Mouse (Mus musculus) forebrain, embryonic 10.5 days (tissue): Measurements from ENCODE around the gene Nf2. TPM values are rescaled to one million over a fixed set of nuclear protein-coding genes. Genes with fewer than 3 reads are reported as not detected.

Experiments
- DNase-seq: peaks from one replicate; pipeline ENCODE4 v3.0.0-alpha.2; 2017; ENCODE audit warnings: low spot score; ENCODE audit errors: extremely low spot score
- H3K27ac ChIP-seq: fragments of 300-500 bp; sonication (generic); 2 replicates; pipeline ENCODE4 v1.5.1; 2016; ENCODE audit warnings: mild to moderate bottlenecking
- H3K27me3 ChIP-seq: fragments of 300-500 bp; sonication (generic); 2 replicates; pipeline ENCODE4 v1.6.1; 2016; ENCODE audit warnings: mild to moderate bottlenecking; ENCODE audit not compliant: poor library complexity, severe bottlenecking
- H3K36me3 ChIP-seq: fragments of 300-500 bp; sonication (generic); replicated peaks from 2 replicates; pipeline ENCODE4 v1.6.1; 2016; ENCODE audit warnings: mild to moderate bottlenecking, moderate library complexity
- H3K4me1 ChIP-seq: fragments of 300-500 bp; sonication (generic); 2 replicates; pipeline ENCODE4 v1.6.1; 2016
- H3K4me3 ChIP-seq: fragments of 300-500 bp; sonication (generic); 2 replicates; pipeline ENCODE4 v1.5.1; 2016; ENCODE audit warnings: mild to moderate bottlenecking, moderate library complexity
- H3K9me3 ChIP-seq: fragments of 300-500 bp; sonication (generic); 2 replicates; pipeline ENCODE4 v1.6.1; 2016; ENCODE audit warnings: mild to moderate bottlenecking, moderate library complexity
- WGBS: fragments of 180-500 bp; shearing (Covaris S2); methylation state at CpG from one replicate; pipeline ENCODE4 v1.1.7; 2016; 5-methylcytosine and 5-hydroxymethylcytosine counted together
- polyA plus RNA-seq: library from polyadenylated mRNA; unstranded; fragments of >200 nt; fragmentation: Nextera tagmentation; extraction: Ambion mirVana; gene quantifications from 2 replicates; pipeline ENCODE4 v1.2.1, GENCODE M21; 2016

The Nf2 gene
- polyA plus RNA-seq, 1 experiment from 2014 or later, result 57.4 TPM

- Histone ChIP-seq H3K4me3 (no peak overlapping the region), H3K4me1 (peaks cover 18% of the 10 kb centered on the region), H3K27me3 (peaks cover 37% of the 10 kb centered on the region), H3K36me3 (no peaks in the 10 kb centered on the region), H3K27ac (no peak overlapping the region), H3K9me3 (peaks cover 6% of the 10 kb centered on the region; the same call in 1 of the 2 replicates)
- WGBS, result 95% methylated on average over 3 of the region's 3 CpGs
- DNase-seq, result no peak
Measured at GRCm38 (mm10) chr11:4754036-4754435, 95.3 kb downstream of the Nf2 start.

GRCm38 (mm10) chr11:4752836-4753235, 96.5 kb downstream of the Nf2 start:
- H3K36me3 ChIP-seq, result no peaks in the 10 kb centered on the region
- no peak overlapping the region for H3K27ac ChIP-seq
- DNase-seq, result no peak
- peaks cover 6% of the 10 kb centered on the region; the same call in 1 of the 2 replicates for H3K9me3 ChIP-seq
- 21% methylated on average over 10 of the region's 10 CpGs for WGBS
- peaks cover 49% of the 10 kb centered on the region for H3K27me3 ChIP-seq
- no peak overlapping the region for H3K4me3 ChIP-seq
- peaks cover 18% of the 10 kb centered on the region for H3K4me1 ChIP-seq

- H3K9me3 ChIP-seq, result peaks cover 6% of the 10 kb centered on the region; the same call in 1 of the 2 replicates
- no peak overlapping the region for H3K27ac ChIP-seq
- H3K4me1 ChIP-seq, result peaks cover 43% of the 10 kb centered on the region
- peak; percentile 72 for DNase-seq
- H3K36me3 ChIP-seq, result no peaks in the 10 kb centered on the region
- no peak overlapping the region for H3K4me3 ChIP-seq
- H3K27me3 ChIP-seq, result peaks cover 75% of the 10 kb centered on the region
- 6% methylated on average over 9 of the region's 9 CpGs for WGBS
Measured at GRCm38 (mm10) chr11:4750263-4750662, 99.1 kb downstream of the Nf2 start.

GRCm38 (mm10) chr11:4747285-4747684, 102.1 kb downstream of the Nf2 start:
- H3K27me3 ChIP-seq, result peaks cover 99% of the 10 kb centered on the region

GRCm38 (mm10) chr11:4746733-4747132, 102.6 kb downstream of the Nf2 start, which contains the start of gene Cabp7:
Gene Cabp7, minus strand, starts transcription at chr11:4746778.
- no peaks in the 10 kb centered on the region for H3K36me3 ChIP-seq
- H3K27ac ChIP-seq, result peak within 1 kb of the TSS; percentile 30; the same call in 1 of the 2 replicates
- H3K4me3 ChIP-seq, result peak within 1 kb of the TSS; percentile 67
- under 1% methylated on average over 65 of the region's 73 CpGs for WGBS
- H3K9me3 ChIP-seq, result no peaks in the 10 kb centered on the region
- peaks cover 27% of the 10 kb centered on the region for H3K4me1 ChIP-seq
- peaks cover 99% of the 10 kb centered on the region for H3K27me3 ChIP-seq
- no peak for DNase-seq

More at GRCm38 (mm10) chr11:4747285-4747684, 102.1 kb downstream of the Nf2 start:
- H3K27ac ChIP-seq, result 0 out of 2 replicates have a peak overlapping the region, but pooled peaks have one; percentile 30
- WGBS, result 1% methylated on average over 12 of the region's 12 CpGs
- H3K4me3 ChIP-seq, result peak overlapping the region; percentile 67
- no peaks in the 10 kb centered on the region for H3K9me3 ChIP-seq
- H3K4me1 ChIP-seq, result peaks cover 27% of the 10 kb centered on the region
- DNase-seq, result peak; percentile 37
- no peaks in the 10 kb centered on the region for H3K36me3 ChIP-seq

- Histone ChIP-seq H3K27me3 (peaks cover 100% of the 10 kb centered on the region), H3K9me3 (no peaks in the 10 kb centered on the region), H3K4me1 (peaks cover 27% of the 10 kb centered on the region), H3K27ac (peak overlapping the region; percentile 30; the same call in 1 of the 2 replicates), H3K4me3 (peak overlapping the region; percentile 67), H3K36me3 (no peaks in the 10 kb centered on the region)
- WGBS, result under 1% methylated on average over 39 of the region's 39 CpGs
- DNase-seq, result peak; percentile 36
Measured at GRCm38 (mm10) chr11:4745969-4746368, 103.4 kb downstream of the Nf2 start.

- DNase-seq, result no peak
- H3K27ac ChIP-seq, result no peak overlapping the region
- H3K9me3 ChIP-seq, result no peaks in the 10 kb centered on the region
- H3K4me1 ChIP-seq, result peaks cover 25% of the 10 kb centered on the region
- H3K4me3 ChIP-seq, result no peak overlapping the region
- H3K27me3 ChIP-seq, result peaks cover 88% of the 10 kb centered on the region
- 63% methylated on average over 6 of the region's 6 CpGs for WGBS
- H3K36me3 ChIP-seq, result no peaks in the 10 kb centered on the region
Measured at GRCm38 (mm10) chr11:4744691-4745090, 104.6 kb downstream of the Nf2 start.

GRCm38 (mm10) chr11:4740785-4741184, 108.6 kb downstream of the Nf2 start:
- Histone ChIP-seq H3K9me3 (no peaks in the 10 kb centered on the region), H3K4me3 (no peak overlapping the region), H3K27ac (no peak overlapping the region), H3K4me1 (peaks cover 12% of the 10 kb centered on the region), H3K36me3 (no peaks in the 10 kb centered on the region), H3K27me3 (peaks cover 56% of the 10 kb centered on the region)
- DNase-seq, result no peak
- WGBS, result 83% methylated on average over 5 of the region's 5 CpGs

GRCm38 (mm10) chr11:4738719-4739118, 110.6 kb downstream of the Nf2 start:
- Histone ChIP-seq H3K27ac (no peak overlapping the region), H3K36me3 (peaks cover 3% of the 10 kb centered on the region; the same call in 1 of the 2 replicates), H3K27me3 (peaks cover 53% of the 10 kb centered on the region), H3K4me1 (peaks cover 26% of the 10 kb centered on the region), H3K9me3 (no peaks in the 10 kb centered on the region), H3K4me3 (no peak overlapping the region)
- DNase-seq, result no peak
- 93% methylated on average over 16 of the region's 16 CpGs for WGBS

- peaks cover 5% of the 10 kb centered on the region; the same call in 1 of the 2 replicates for H3K36me3 ChIP-seq
- no peaks in the 10 kb centered on the region for H3K9me3 ChIP-seq
- H3K4me3 ChIP-seq, result no peak overlapping the region
- peaks cover 26% of the 10 kb centered on the region for H3K4me1 ChIP-seq
- WGBS, result 82% methylated on average over 10 of the region's 10 CpGs
- H3K27ac ChIP-seq, result no peak overlapping the region
- no peak for DNase-seq
- peaks cover 42% of the 10 kb centered on the region for H3K27me3 ChIP-seq
Measured at GRCm38 (mm10) chr11:4737682-4738081, 111.7 kb downstream of the Nf2 start.

GRCm38 (mm10) chr11:4736355-4736754, 113.0 kb downstream of the Nf2 start:
- DNase-seq, result no peak
- peaks cover 29% of the 10 kb centered on the region for H3K27me3 ChIP-seq
- H3K4me1 ChIP-seq, result peaks cover 36% of the 10 kb centered on the region
- H3K4me3 ChIP-seq, result no peak overlapping the region
- no peak overlapping the region for H3K27ac ChIP-seq
- peaks cover 12% of the 10 kb centered on the region; the same call in 1 of the 2 replicates for H3K36me3 ChIP-seq
- no peaks in the 10 kb centered on the region for H3K9me3 ChIP-seq
- 39% methylated on average over 6 of the region's 6 CpGs for WGBS

- DNase-seq, result peak; percentile 38
- peaks cover 25% of the 10 kb centered on the region for H3K27me3 ChIP-seq
- no peaks in the 10 kb centered on the region for H3K9me3 ChIP-seq
- WGBS, result 31% methylated on average over 12 of the region's 12 CpGs
- H3K36me3 ChIP-seq, result peaks cover 12% of the 10 kb centered on the region; the same call in 1 of the 2 replicates
- no peak overlapping the region for H3K4me3 ChIP-seq
- H3K4me1 ChIP-seq, result peaks cover 36% of the 10 kb centered on the region
- H3K27ac ChIP-seq, result no peak overlapping the region
Measured at GRCm38 (mm10) chr11:4734179-4734578, 115.2 kb downstream of the Nf2 start.

GRCm38 (mm10) chr11:4731781-4732180, 117.6 kb downstream of the Nf2 start:
- 51% methylated on average over 7 of the region's 7 CpGs for WGBS
- H3K36me3 ChIP-seq, result peaks cover 13% of the 10 kb centered on the region; the same call in 1 of the 2 replicates
- no peaks in the 10 kb centered on the region for H3K9me3 ChIP-seq
- peaks cover 36% of the 10 kb centered on the region for H3K4me1 ChIP-seq
- no peak overlapping the region for H3K27ac ChIP-seq
- peaks cover 21% of the 10 kb centered on the region for H3K27me3 ChIP-seq
- no peak overlapping the region for H3K4me3 ChIP-seq
- DNase-seq, result no peak
